Mouse (Mus musculus): ENCODE measurements around the gene Pex11b. TPM values are rescaled to one million over a fixed set of nuclear protein-coding genes. Genes with fewer than 3 reads are reported as not detected.
A peak's percentile ranks its signal among the peaks of the same experiment; 100 is the strongest.
"Not testable (repeated sequence)": the region's sequence is repeated elsewhere in the genome, so short reads cannot be mapped to it uniquely, and the experiment has no call there.

Gene Pex11b
- polyA plus RNA-seq, 1 experiment from 2014 or later = 58.7 TPM

DNA sequence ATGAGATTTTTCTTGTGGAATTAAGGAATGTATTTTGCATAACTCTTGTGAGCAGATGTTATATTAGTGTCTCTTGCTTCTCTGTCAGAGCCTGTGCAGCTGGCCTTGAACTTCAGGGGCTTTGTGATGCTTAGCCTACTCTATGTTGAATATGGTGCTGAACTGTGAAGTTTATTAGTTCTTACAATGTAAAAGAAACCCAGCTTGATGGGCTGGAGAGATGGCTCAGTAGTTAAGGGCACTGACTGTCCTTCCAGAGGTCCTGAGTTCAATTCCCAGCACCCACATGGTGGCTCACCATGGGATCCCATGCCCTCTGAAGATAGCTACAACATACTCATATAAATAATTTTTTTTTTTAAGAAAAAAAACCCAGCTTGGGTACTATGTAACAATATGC, 3.1 kb upstream of the Pex11b start:
- Histone ChIP-seq H3K9ac (no peak overlapping the region), H3K36me3 (replicated peaks) (peaks cover 5% of the 10 kb centered on the region; the same call in 1 of the 2 replicates), H3K4me2 (no peak overlapping the region), H3K4me1 (peaks cover 34% of the 10 kb centered on the region), H3K27ac (no peak overlapping the region), H3K4me3 (no peak overlapping the region), H3K9me3 (no peaks in the 10 kb centered on the region), H3K27me3 (replicated peaks) (no peaks in the 10 kb centered on the region)
- no peak for ATAC-seq (replicated peaks)

- Histone ChIP-seq H3K4me3 (no peak overlapping the region), H3K27me3 (replicated peaks) (no peaks in the 10 kb centered on the region), H3K9me3 (no peaks in the 10 kb centered on the region), H3K27ac (no peak overlapping the region), H3K36me3 (replicated peaks) (peaks cover 13% of the 10 kb centered on the region), H3K4me1 (peaks cover 37% of the 10 kb centered on the region), H3K9ac (no peak overlapping the region), H3K4me2 (no peak overlapping the region)
- WGBS = 83% methylated on average over 1 of the region's 1 CpGs
- no peak for ATAC-seq (replicated peaks)
Measured at GRCm38 (mm10) chr3:96634015-96634414, 1.2 kb upstream of the Pex11b start.

GRCm38 (mm10) chr3:96635906-96636305, 730 bp downstream of the Pex11b start:
- 10% methylated on average over 15 of the region's 15 CpGs for WGBS
- H3K27me3 ChIP-seq (replicated peaks) = no peaks in the 10 kb centered on the region
- peak overlapping the region; percentile 91 for H3K9ac ChIP-seq
- H3K9me3 ChIP-seq = no peaks in the 10 kb centered on the region
- H3K4me2 ChIP-seq = peak overlapping the region; percentile 91
- peaks cover 29% of the 10 kb centered on the region for H3K4me1 ChIP-seq
- no peak; the same call in 1 of the 2 replicates for ATAC-seq (replicated peaks)
- H3K4me3 ChIP-seq = peak overlapping the region; percentile 91
- H3K27ac ChIP-seq = peak overlapping the region; percentile 85
- peaks cover 23% of the 10 kb centered on the region for H3K36me3 ChIP-seq (replicated peaks)

GRCm38 (mm10) chr3:96636448-96636847, 1.3 kb downstream of the Pex11b start:
- H3K9ac ChIP-seq = no peak overlapping the region
- H3K9me3 ChIP-seq = no peaks in the 10 kb centered on the region
- peaks cover 23% of the 10 kb centered on the region for H3K4me1 ChIP-seq
- 70% methylated on average over 11 of the region's 11 CpGs for WGBS
- H3K4me3 ChIP-seq = peak overlapping the region; percentile 91
- peak overlapping the region; percentile 91 for H3K4me2 ChIP-seq
- H3K27me3 ChIP-seq (replicated peaks) = no peaks in the 10 kb centered on the region
- peaks cover 23% of the 10 kb centered on the region for H3K36me3 ChIP-seq (replicated peaks)
- no peak for ATAC-seq (replicated peaks)
- no peak overlapping the region for H3K27ac ChIP-seq

DNA sequence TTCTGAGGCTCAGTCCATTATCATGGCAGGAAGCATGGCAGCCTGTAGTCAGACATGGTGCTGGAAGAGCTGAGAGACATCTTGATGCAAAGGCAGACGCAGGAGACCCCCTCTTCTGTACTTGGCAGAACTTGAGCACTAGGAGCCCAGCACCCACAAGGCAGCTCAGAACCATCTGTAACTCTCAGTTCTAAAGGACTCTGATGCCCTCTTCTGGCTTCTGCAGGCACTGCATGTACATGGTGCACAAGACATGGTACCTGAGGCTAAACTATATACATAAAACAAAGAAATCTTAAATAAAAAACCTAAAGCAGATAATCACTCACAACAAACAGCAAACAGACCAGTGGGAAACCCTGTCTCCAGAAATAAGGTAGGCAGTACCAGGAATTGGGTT, 4.0 kb downstream of the Pex11b start:
- no peak for ATAC-seq (replicated peaks)
- no peak overlapping the region for H3K4me3 ChIP-seq
- H3K4me2 ChIP-seq = no peak overlapping the region
- no peak overlapping the region for H3K9ac ChIP-seq
- peaks cover 24% of the 10 kb centered on the region for H3K36me3 ChIP-seq (replicated peaks)
- no peaks in the 10 kb centered on the region for H3K9me3 ChIP-seq
- H3K27me3 ChIP-seq (replicated peaks) = no peaks in the 10 kb centered on the region
- no peak overlapping the region for H3K27ac ChIP-seq
- 70% methylated on average over 1 of the region's 1 CpGs for WGBS
- peaks cover 23% of the 10 kb centered on the region for H3K4me1 ChIP-seq

GRCm38 (mm10) chr3:96645018-96645649, 10.0 kb downstream of the Pex11b start, which contains the start of gene Itga10:
Gene Itga10, plus strand, starts transcription at chr3:96645584.
- no peaks in the 10 kb centered on the region for H3K9me3 ChIP-seq
- no peak within 1 kb of the TSS for H3K4me2 ChIP-seq
- H3K4me3 ChIP-seq = no peak within 1 kb of the TSS
- no peak within 1 kb of the TSS for H3K9ac ChIP-seq
- no peak within 1 kb of the TSS for H3K27ac ChIP-seq
- H3K4me1 ChIP-seq = no peaks in the 10 kb centered on the region
- WGBS = 63% methylated on average over 7 of the region's 7 CpGs
- no peak for ATAC-seq (replicated peaks)
- no peaks in the 10 kb centered on the region for H3K27me3 ChIP-seq (replicated peaks)
- peaks cover 14% of the 10 kb centered on the region for H3K36me3 ChIP-seq (replicated peaks)

GRCm38 (mm10) chr3:96647365-96647764, 12.2 kb downstream of the Pex11b start:
- ATAC-seq (replicated peaks) = no peak
- Histone ChIP-seq H3K9me3 (no peaks in the 10 kb centered on the region), H3K27me3 (replicated peaks) (no peaks in the 10 kb centered on the region), H3K4me3 (no peak overlapping the region), H3K4me1 (no peaks in the 10 kb centered on the region), H3K27ac (no peak overlapping the region), H3K36me3 (replicated peaks) (peaks cover 12% of the 10 kb centered on the region), H3K4me2 (no peak overlapping the region), H3K9ac (no peak overlapping the region)
- WGBS = 83% methylated on average over 3 of the region's 3 CpGs

DNA sequence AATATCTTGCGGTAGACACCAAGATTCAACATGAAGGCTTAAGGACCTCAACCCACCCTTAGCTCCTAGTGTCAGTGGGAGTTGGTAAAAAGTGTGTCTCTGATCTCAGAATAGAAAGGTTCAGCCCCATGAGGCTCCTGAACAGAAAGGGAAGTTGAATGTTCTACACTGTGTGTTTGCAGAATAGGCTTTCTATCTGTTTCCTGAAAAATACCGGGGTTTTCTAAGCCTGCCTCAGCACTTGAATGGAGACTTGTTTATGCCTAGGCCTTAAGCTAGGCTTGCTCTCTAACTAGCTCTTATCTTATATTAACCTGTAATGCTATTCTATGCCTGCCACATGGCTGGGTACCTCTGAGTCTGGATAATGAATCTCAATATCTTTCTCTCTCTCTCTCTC, 25.7 kb downstream of the Pex11b start:
- WGBS = 94% methylated on average over 2 of the region's 2 CpGs
- Histone ChIP-seq H3K36me3 (replicated peaks) (no peaks in the 10 kb centered on the region), H3K9ac (no peak overlapping the region), H3K4me3 (no peak overlapping the region), H3K27ac (no peak overlapping the region), H3K4me2 (no peak overlapping the region), H3K9me3 (no peaks in the 10 kb centered on the region), H3K27me3 (replicated peaks) (no peaks in the 10 kb centered on the region), H3K4me1 (peaks cover 15% of the 10 kb centered on the region; the same call in 1 of the 2 replicates)
- ATAC-seq (replicated peaks) = no peak

- peak overlapping the region; percentile 38; the same call in 1 of the 2 replicates for H3K4me3 ChIP-seq
- H3K9me3 ChIP-seq = no peaks in the 10 kb centered on the region
- peak overlapping the region; percentile 77; the same call in 1 of the 2 replicates for H3K27ac ChIP-seq
- no peaks in the 10 kb centered on the region for H3K27me3 ChIP-seq (replicated peaks)
- WGBS = 47% methylated on average over 8 of the region's 8 CpGs
- peak overlapping the region; percentile 70 for H3K4me2 ChIP-seq
- no peaks in the 10 kb centered on the region for H3K36me3 ChIP-seq (replicated peaks)
- peak overlapping the region; percentile 34; the same call in 1 of the 2 replicates for H3K9ac ChIP-seq
- peaks cover 15% of the 10 kb centered on the region; the same call in 1 of the 2 replicates for H3K4me1 ChIP-seq
- ATAC-seq (replicated peaks) = peak; percentile 3; the same call in 1 of the 2 replicates
Measured at GRCm38 (mm10) chr3:96662731-96663316, 27.6 kb downstream of the Pex11b start.

- 7% methylated on average over 17 of the region's 18 CpGs for WGBS
- H3K27me3 ChIP-seq (replicated peaks) = no peaks in the 10 kb centered on the region
- H3K4me3 ChIP-seq = peak overlapping the region; percentile 38
- ATAC-seq (replicated peaks) = peak; percentile 87
- peaks cover 15% of the 10 kb centered on the region; the same call in 1 of the 2 replicates for H3K4me1 ChIP-seq
- H3K4me2 ChIP-seq = peak overlapping the region; percentile 70
- H3K9ac ChIP-seq = peak overlapping the region; percentile 34; the same call in 1 of the 2 replicates
- H3K9me3 ChIP-seq = no peaks in the 10 kb centered on the region
- H3K27ac ChIP-seq = peak overlapping the region; percentile 77
- H3K36me3 ChIP-seq (replicated peaks) = no peaks in the 10 kb centered on the region
Measured at GRCm38 (mm10) chr3:96663432-96664239, 28.5 kb downstream of the Pex11b start.

DNA sequence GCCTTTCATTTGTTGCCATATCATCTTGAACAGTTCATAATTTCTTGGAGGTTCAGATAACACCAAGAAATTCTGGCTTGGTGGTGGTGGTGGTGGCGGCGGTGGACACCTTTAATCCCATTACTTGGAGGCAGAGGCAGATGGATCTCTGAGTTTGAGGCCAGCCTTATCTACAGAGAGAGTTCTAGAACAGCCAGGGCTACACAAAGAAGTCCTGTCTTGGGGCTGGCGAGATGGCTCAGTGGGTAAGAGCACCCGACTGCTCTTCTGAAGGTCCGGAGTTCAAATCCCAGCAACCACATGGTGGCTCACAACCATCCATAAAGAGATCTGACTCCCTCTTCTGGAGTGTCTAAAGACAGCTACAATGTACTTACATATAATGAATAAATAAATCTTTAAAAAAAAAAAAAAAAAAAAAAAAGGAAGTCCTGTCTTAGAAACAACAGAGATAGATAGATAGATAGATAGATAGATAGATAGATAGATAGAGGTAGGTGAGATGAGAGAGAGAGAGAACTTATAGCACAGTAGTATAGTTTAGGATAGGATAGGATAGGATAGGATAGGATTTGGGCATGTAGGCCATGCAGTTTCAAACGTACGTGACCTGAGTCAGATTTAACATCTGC, 30.7 kb downstream of the Pex11b start:
- not testable (repeated sequence) for H3K27ac ChIP-seq; H3K9ac ChIP-seq; H3K27me3 ChIP-seq (replicated peaks); H3K36me3 ChIP-seq (replicated peaks); H3K4me3 ChIP-seq; ATAC-seq (replicated peaks); H3K9me3 ChIP-seq; H3K4me2 ChIP-seq
- WGBS = 93% methylated on average over 7 of the region's 7 CpGs
- peaks cover 20% of the 10 kb centered on the region for H3K4me1 ChIP-seq

- Histone ChIP-seq H3K27ac (no peak overlapping the region), H3K4me2 (no peak overlapping the region), H3K27me3 (replicated peaks) (peaks cover 2% of the 10 kb centered on the region; the same call in 1 of the 2 replicates), H3K9ac (no peak overlapping the region), H3K4me1 (peaks cover 20% of the 10 kb centered on the region), H3K36me3 (replicated peaks) (no peaks in the 10 kb centered on the region), H3K4me3 (no peak overlapping the region), H3K9me3 (no peaks in the 10 kb centered on the region)
- ATAC-seq (replicated peaks) = no peak
- WGBS = 92% methylated on average over 5 of the region's 5 CpGs
Measured at GRCm38 (mm10) chr3:96666916-96667315, 31.7 kb downstream of the Pex11b start.
